Mouse (Mus musculus) kidney, postnatal 0 days (tissue): ENCODE results near the gene Clasp1. TPM values are rescaled to one million over a fixed set of nuclear protein-coding genes. Genes with fewer than 3 reads are reported as not detected.
A peak's percentile ranks its signal among the peaks of the same experiment; 100 is the strongest.

ENCODE experiments used
- ATAC-seq: fragments of 200-750 bp; cut with Nextera tagmentation; replicated peaks from 2 replicates; pipeline ENCODE4 v1.8.0; 2017; ENCODE audit warnings: low read depth, moderate number of reproducible peaks, moderate TSS enrichment, moderate library complexity; ENCODE audit not compliant: low FRiP score
- DNase-seq: peaks from one replicate; pipeline ENCODE4 v3.0.0-alpha.2; 2016; ENCODE audit warnings: low spot score
- H3K27ac ChIP-seq: fragments of 300-500 bp; sonication (generic); 2 replicates; pipeline ENCODE4 v1.5.1; 2014; ENCODE audit warnings: mild to moderate bottlenecking
- H3K27me3 ChIP-seq: fragments of 300-500 bp; sonication (generic); 2 replicates; pipeline ENCODE4 v1.6.1; 2014; ENCODE audit warnings: low read length, mixed read lengths; ENCODE audit not compliant: insufficient read depth
- H3K36me3 ChIP-seq: fragments of 300-500 bp; sonication (generic); 2 replicates; pipeline ENCODE4 v1.6.1; 2014; ENCODE audit warnings: low read length, mixed read lengths; ENCODE audit not compliant: insufficient read depth
- H3K4me1 ChIP-seq: fragments of 300-500 bp; sonication (generic); replicated peaks from 2 replicates; pipeline ENCODE4 v1.6.1; 2014; ENCODE audit warnings: antibody characterized with exemption, low read length, mixed read lengths; ENCODE audit not compliant: insufficient read depth
- H3K4me2 ChIP-seq: fragments of 300-500 bp; sonication (generic); 2 replicates; pipeline ENCODE4 v1.6.1; 2014; ENCODE audit warnings: mild to moderate bottlenecking, low read length, moderate library complexity, mixed read lengths
- H3K4me3 ChIP-seq: fragments of 300-500 bp; sonication (generic); replicated peaks from 2 replicates; pipeline ENCODE4 v1.5.1; 2014; ENCODE audit warnings: low read depth, low read length
- H3K9ac ChIP-seq: fragments of 300-500 bp; sonication (generic); 2 replicates; pipeline ENCODE4 v1.6.1; 2014; ENCODE audit warnings: low read depth, low read length
- H3K9me3 ChIP-seq: fragments of 300-500 bp; sonication (generic); replicated peaks from 2 replicates; pipeline ENCODE4 v1.6.1; 2016; ENCODE audit warnings: low read length, inconsistent platforms, mixed read lengths
- CTCF ChIP-seq: IDR thresholded peaks from 2 replicates; pipeline ENCODE4 v1.5.1; 2016; ENCODE audit warnings: antibody characterized with exemption, low read depth, mild to moderate bottlenecking, moderate library complexity
- WGBS: fragments of 180-500 bp; shearing (Covaris S2); extraction: QIAGEN DNeasy Blood & Tissue Kit; methylation state at CpG from one replicate; pipeline ENCODE4 v1.1.7; 2014; 5-methylcytosine and 5-hydroxymethylcytosine counted together
- polyA plus RNA-seq: library from polyadenylated mRNA; unstranded; fragments of >200 nt; fragmentation: Nextera tagmentation; extraction: Ambion mirVana; gene quantifications from 2 replicates; pipeline ENCODE4 v1.2.1, GENCODE M21; 2015

Clasp1 gene
- polyA plus RNA-seq, 1 experiment from 2014 or later = 16.5 TPM

- ATAC-seq = no peak
- Histone ChIP-seq H3K27ac (no peak overlapping the region), H3K36me3 (peaks cover 65% of the 10 kb centered on the region), H3K4me3 (no peak overlapping the region), H3K4me1 (no peaks in the 10 kb centered on the region), H3K9ac (no peak overlapping the region), H3K9me3 (no peaks in the 10 kb centered on the region), H3K27me3 (no peaks in the 10 kb centered on the region), H3K4me2 (no peak overlapping the region)
- WGBS = 94% methylated on average over 8 of the region's 8 CpGs
- no peak for DNase-seq
- TF ChIP-seq CTCF = no peak
Observed at GRCm38 (mm10) chr1:118511738-118512530, 123.1 kb downstream of the Clasp1 start.

DNA sequence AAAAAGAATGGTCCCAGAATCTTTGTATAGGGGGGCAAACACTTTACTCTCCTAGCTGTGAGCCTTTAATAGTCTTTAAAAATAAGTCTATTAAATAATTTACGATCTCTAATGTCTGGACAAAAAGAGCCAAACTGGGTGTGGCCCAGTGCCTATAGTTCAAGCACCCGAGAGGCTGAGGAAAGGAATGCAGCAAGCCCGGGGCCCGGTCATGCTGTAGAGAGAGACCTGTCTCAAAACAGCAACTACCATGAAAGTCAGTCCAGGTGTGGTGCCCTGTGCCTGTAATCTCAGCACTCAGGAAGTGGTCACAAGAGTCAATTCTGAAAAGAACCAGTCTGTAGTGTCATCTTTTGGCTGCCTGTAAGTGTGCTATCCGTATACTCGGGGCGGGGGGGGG, 127.4 kb downstream of the Clasp1 start:
- Histone ChIP-seq H3K27me3 (no peaks in the 10 kb centered on the region), H3K9ac (no peak overlapping the region), H3K4me1 (no peaks in the 10 kb centered on the region), H3K4me2 (no peak overlapping the region), H3K9me3 (no peaks in the 10 kb centered on the region), H3K36me3 (peaks cover 51% of the 10 kb centered on the region), H3K27ac (no peak overlapping the region), H3K4me3 (no peak overlapping the region)
- 73% methylated on average over 7 of the region's 7 CpGs for WGBS
- no peak for TF ChIP-seq CTCF
- no peak for ATAC-seq
- DNase-seq = no peak

DNA sequence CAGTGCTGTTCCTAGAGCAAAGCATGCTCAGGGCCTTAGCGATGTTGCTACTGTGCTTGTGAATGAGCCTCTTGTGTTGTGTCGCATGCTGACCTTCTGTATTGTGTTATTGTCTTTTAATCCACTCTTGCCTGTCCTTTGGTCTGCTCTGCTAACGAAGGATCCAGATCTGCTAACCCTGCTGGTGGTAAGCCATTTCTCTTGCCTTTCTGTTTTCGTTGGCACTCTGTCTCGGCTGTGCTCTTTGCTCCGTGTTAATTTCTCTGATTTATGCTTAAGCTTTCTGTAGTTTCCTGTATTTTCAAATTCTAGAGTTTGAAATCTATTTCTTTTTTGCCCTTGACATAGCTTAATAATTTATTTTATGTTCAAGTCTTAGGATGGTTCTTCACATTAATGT, 134.3 kb downstream of the Clasp1 start:
- Histone ChIP-seq H3K27ac (no peak overlapping the region), H3K27me3 (no peaks in the 10 kb centered on the region), H3K9ac (no peak overlapping the region), H3K4me3 (no peak overlapping the region), H3K4me1 (no peaks in the 10 kb centered on the region), H3K4me2 (no peak overlapping the region), H3K36me3 (peaks cover 44% of the 10 kb centered on the region), H3K9me3 (no peaks in the 10 kb centered on the region)
- ATAC-seq (no peak), DNase-seq (peak; percentile 60)
- WGBS = 73% methylated on average over 6 of the region's 6 CpGs
- TF ChIP-seq CTCF = no peak

DNA sequence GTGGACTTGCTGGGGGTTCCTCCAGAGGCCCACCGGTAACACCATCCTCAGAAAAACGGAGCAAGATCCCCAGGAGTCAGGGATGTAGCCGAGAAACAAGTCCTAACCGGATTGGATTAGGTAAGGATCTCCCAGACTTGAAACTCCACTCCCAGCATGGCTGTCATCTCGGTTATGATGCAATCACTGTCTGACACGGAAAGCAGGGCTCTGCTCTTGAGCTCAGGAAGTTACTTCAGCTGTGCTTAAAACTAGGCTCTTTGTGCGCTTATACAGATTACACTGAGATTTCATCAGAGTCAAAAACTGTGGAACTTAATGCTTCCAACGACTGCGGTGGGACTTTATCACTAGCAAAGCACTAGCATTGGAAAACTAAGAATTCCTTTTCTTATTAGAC, 136.5 kb downstream of the Clasp1 start:
- DNase-seq = no peak
- Histone ChIP-seq H3K4me3 (no peak overlapping the region), H3K27me3 (no peaks in the 10 kb centered on the region), H3K9me3 (no peaks in the 10 kb centered on the region), H3K27ac (no peak overlapping the region), H3K9ac (no peak overlapping the region), H3K36me3 (peaks cover 39% of the 10 kb centered on the region), H3K4me2 (no peak overlapping the region), H3K4me1 (no peaks in the 10 kb centered on the region)
- TF ChIP-seq CTCF = no peak
- no peak for ATAC-seq
- 89% methylated on average over 9 of the region's 9 CpGs for WGBS

DNA sequence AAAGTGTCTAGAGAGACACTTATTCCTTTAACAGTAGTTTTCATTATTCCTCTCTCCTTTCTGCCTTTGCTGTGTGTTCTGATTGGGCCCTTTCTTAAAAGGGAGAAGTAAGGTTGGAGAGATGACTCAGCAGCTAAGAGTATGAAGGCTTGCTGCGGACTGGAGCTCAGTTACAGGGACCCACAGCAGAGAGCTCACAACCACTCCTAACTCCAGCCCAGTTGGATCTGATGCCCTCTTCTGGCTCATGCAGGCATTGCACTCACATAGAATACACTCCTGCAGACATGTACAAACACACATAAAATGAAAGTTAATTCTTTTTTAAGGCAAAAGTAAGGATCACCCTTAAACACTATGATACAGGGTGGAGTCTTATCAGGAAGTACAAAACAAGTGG, 140.4 kb downstream of the Clasp1 start:
- no peak overlapping the region for H3K9ac ChIP-seq
- no peak overlapping the region for H3K4me3 ChIP-seq
- ATAC-seq (no peak), DNase-seq (no peak)
- H3K4me1 ChIP-seq = no peaks in the 10 kb centered on the region
- 96% methylated on average over 1 of the region's 1 CpGs for WGBS
- no peak overlapping the region for H3K27ac ChIP-seq
- no peaks in the 10 kb centered on the region for H3K27me3 ChIP-seq
- TF ChIP-seq CTCF = peak; percentile 27; the same call in 1 of the 2 replicates
- peaks cover 43% of the 10 kb centered on the region for H3K36me3 ChIP-seq
- no peak overlapping the region for H3K4me2 ChIP-seq
- no peaks in the 10 kb centered on the region for H3K9me3 ChIP-seq

DNA sequence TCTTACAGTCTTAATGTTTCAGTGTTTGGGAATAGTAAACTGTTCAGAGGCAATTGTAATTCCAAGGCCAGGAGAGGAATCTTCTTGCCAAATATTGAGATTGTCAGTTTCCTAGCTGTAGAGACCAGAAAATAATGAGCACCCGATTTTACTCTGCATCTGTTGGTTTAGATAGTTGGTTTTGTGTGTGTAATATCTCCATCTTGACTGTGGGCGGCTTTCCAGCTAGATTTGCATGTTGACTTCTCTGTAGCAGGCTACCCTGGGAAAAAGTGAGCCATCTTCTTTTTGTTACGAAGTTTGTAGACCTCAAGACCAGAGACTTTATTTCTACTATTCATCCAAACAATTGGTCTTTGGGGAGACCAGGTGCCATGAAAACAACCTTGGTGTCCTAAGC, 142.4 kb downstream of the Clasp1 start:
- no peaks in the 10 kb centered on the region for H3K9me3 ChIP-seq
- H3K9ac ChIP-seq = no peak overlapping the region
- H3K4me2 ChIP-seq = no peak overlapping the region
- DNase-seq = no peak
- WGBS = 95% methylated on average over 3 of the region's 3 CpGs
- no peak for TF ChIP-seq CTCF
- H3K36me3 ChIP-seq = peaks cover 50% of the 10 kb centered on the region
- no peak overlapping the region for H3K27ac ChIP-seq
- H3K27me3 ChIP-seq = no peaks in the 10 kb centered on the region
- H3K4me3 ChIP-seq = no peak overlapping the region
- no peaks in the 10 kb centered on the region for H3K4me1 ChIP-seq
- no peak for ATAC-seq
